Mouse (Mus musculus): ENCODE measurements around the gene Pik3r6.

Gene Pik3r6

GRCm38 (mm10) chr11:68533971-68534475, 31.2 kb downstream of the Pik3r6 start:
- DNase-seq (ENCODE audit: low read depth): no peak

- DNase-seq (ENCODE audit: low read depth): no peak
These were observed 33.2 kb downstream of the Pik3r6 start for GRCm38 (mm10) chr11:68536026-68536425.

GRCm38 (mm10) chr11:68536465-68536864, 33.6 kb downstream of the Pik3r6 start:
- DNase-seq (ENCODE audit: low read depth): no peak

- DNase-seq (ENCODE audit: low read depth): no peak
These were observed 36.8 kb downstream of the Pik3r6 start for GRCm38 (mm10) chr11:68539621-68540020.

GRCm38 (mm10) chr11:68544554-68544953, 41.7 kb downstream of the Pik3r6 start:
- DNase-seq (ENCODE audit: low read depth): no peak

GRCm38 (mm10) chr11:68545172-68545571, 42.4 kb downstream of the Pik3r6 start:
- no peak for DNase-seq (ENCODE audit: low read depth)

GRCm38 (mm10) chr11:68545682-68546222, 42.9 kb downstream of the Pik3r6 start:
- no peak for DNase-seq (ENCODE audit: low read depth)

- no peak for DNase-seq (ENCODE audit: low read depth)
These were observed 44.7 kb downstream of the Pik3r6 start for GRCm38 (mm10) chr11:68547484-68547883.

- DNase-seq (ENCODE audit: low read depth): peak; percentile 67
These were observed 46.8 kb downstream of the Pik3r6 start for GRCm38 (mm10) chr11:68549597-68549996.

GRCm38 (mm10) chr11:68550358-68550757, 47.5 kb downstream of the Pik3r6 start:
- no peak for DNase-seq (ENCODE audit: low read depth)

- DNase-seq (ENCODE audit: low read depth): peak; percentile 60
These were observed 51.2 kb downstream of the Pik3r6 start for GRCm38 (mm10) chr11:68553981-68554471.

- no peak for DNase-seq (ENCODE audit: low read depth)
These were observed 53.2 kb downstream of the Pik3r6 start, which contains the start of gene Mfsd6l for GRCm38 (mm10) chr11:68555918-68556584. TSS of gene Mfsd6l (plus strand) at chr11:68556186.

GRCm38 (mm10) chr11:68559546-68559945, 56.7 kb downstream of the Pik3r6 start:
- DNase-seq (ENCODE audit: low read depth): peak; percentile 27

- no peak for DNase-seq (ENCODE audit: low read depth)
These were observed 59.4 kb downstream of the Pik3r6 start for GRCm38 (mm10) chr11:68561957-68562950.

- DNase-seq (ENCODE audit: low read depth): no peak
These were observed 61.7 kb downstream of the Pik3r6 start for GRCm38 (mm10) chr11:68564356-68565031.

GRCm38 (mm10) chr11:68565032-68565429, 62.2 kb downstream of the Pik3r6 start:
- DNase-seq (ENCODE audit: low read depth): no peak

GRCm38 (mm10) chr11:68566447-68567059, 63.7 kb downstream of the Pik3r6 start:
- peak; percentile 69 for DNase-seq (ENCODE audit: low read depth)

- no peak for DNase-seq (ENCODE audit: low read depth)
These were observed 68.0 kb downstream of the Pik3r6 start for GRCm38 (mm10) chr11:68570861-68571260.

GRCm38 (mm10) chr11:68577076-68577475, 74.3 kb downstream of the Pik3r6 start:
- no peak for DNase-seq (ENCODE audit: low read depth)

GRCm38 (mm10) chr11:68579462-68579881, 76.7 kb downstream of the Pik3r6 start:
- no peak for DNase-seq (ENCODE audit: low read depth)

GRCm38 (mm10) chr11:68580566-68580965, 77.7 kb downstream of the Pik3r6 start:
- DNase-seq (ENCODE audit: low read depth): no peak
